Mouse (Mus musculus) heart, postnatal 0 days (tissue): ENCODE results near the gene Actr8.

Experiments
- CTCF ChIP-seq: IDR thresholded peaks from 2 replicates; pipeline ENCODE4 v1.5.1; 2016; ENCODE audit warnings: antibody characterized with exemption, control low read depth, low read depth
- EP300 ChIP-seq: IDR thresholded peaks from 2 replicates; pipeline ENCODE4 v1.6.1; 2016; ENCODE audit warnings: antibody characterized with exemption, low read depth

- no peak for TF ChIP-seq EP300
- TF ChIP-seq CTCF, result no peak
Observed at GRCm38 (mm10) chr14:29971446-29971845, 6.7 kb upstream of the Actr8 start.
